Mouse (Mus musculus): ENCODE measurements around the gene S100a14. TPM values are rescaled to one million over a fixed set of nuclear protein-coding genes. Genes with fewer than 3 reads are reported as not detected.

S100a14 gene
- polyA plus RNA-seq (2012; rRNA removed) = 19.5 and 23.7 TPM in 2 replicates

GRCm38 (mm10) chr3:90526580-90526979 is at the start of gene S100a14:
S100a14 (plus strand) TSS chr3:90526856.

GRCm38 (mm10) chr3:90490696-90491256 is 35.9 kb upstream of the S100a14 start, which contains the start of gene Snapin:
Snapin (minus strand) TSS chr3:90491033.

GRCm38 (mm10) chr3:90508950-90509746 is 17.5 kb upstream of the S100a14 start, which contains the start of gene Chtop:
Chtop (minus strand) TSS chr3:90509498.

GRCm38 (mm10) chr3:90513796-90514590 is 12.7 kb upstream of the S100a14 start, which contains the start of the genes S100a1 and S100a13:
S100a1 (minus strand) TSS chr3:90514392.
S100a13 (plus strand) TSS chr3:90514435.

GRCm38 (mm10) chr3:90537141-90537904 is 10.7 kb downstream of the S100a14 start, which contains the start of gene S100a16:
S100a16 (plus strand) TSS chr3:90537254.

GRCm38 (mm10) chr3:90560008-90560628 is 33.5 kb downstream of the S100a14 start, which contains the start of gene S100a3:
S100a3 (plus strand) TSS chr3:90560578.

Other genes starting within 250 kb of the S100a14 start
- gene Gatad2b, start 233.7 kb upstream of the S100a14 start, polyA plus RNA-seq (2012; rRNA removed) = 3.8 and 4.9 TPM in 2 replicates
- 3.9 and 4.2 TPM in 2 replicates for gene Slc27a3, start 136.9 kb upstream of the S100a14 start, polyA plus RNA-seq (2012; rRNA removed)
- 7.6 and 9.0 TPM in 2 replicates for gene Ints3, start 93.2 kb upstream of the S100a14 start, polyA plus RNA-seq (2012; rRNA removed)
- gene Npr1, start 61.0 kb upstream of the S100a14 start, polyA plus RNA-seq (2012; rRNA removed) = 5.0 and 6.2 TPM in 2 replicates
- 3.7 and 4.0 TPM in 2 replicates for gene Ilf2, start 50.7 kb upstream of the S100a14 start, polyA plus RNA-seq (2012; rRNA removed)
- 8.3 and 8.6 TPM in 2 replicates for gene Snapin, start 35.8 kb upstream of the S100a14 start, polyA plus RNA-seq (2012; rRNA removed)
- 16.0 and 17.1 TPM in 2 replicates for gene Chtop, start 17.4 kb upstream of the S100a14 start, polyA plus RNA-seq (2012; rRNA removed)
- gene S100a1, start 12.5 kb upstream of the S100a14 start, polyA plus RNA-seq (2012; rRNA removed) = 83.5 and 96.7 TPM in 2 replicates
- gene S100a13, start 12.4 kb upstream of the S100a14 start, polyA plus RNA-seq (2012; rRNA removed) = 19.2 and 27.6 TPM in 2 replicates
- 164 and 185 TPM in 2 replicates for gene S100a16, start 10.4 kb downstream of the S100a14 start, polyA plus RNA-seq (2012; rRNA removed)
- 1.00 and 1.2 TPM in 2 replicates for gene S100a3, start 33.7 kb downstream of the S100a14 start, polyA plus RNA-seq (2012; rRNA removed)
- not detected in 2 replicates for gene S100a2, start 63.4 kb downstream of the S100a14 start, polyA plus RNA-seq (2012; rRNA removed)
- not detected in 2 replicates for gene Gm42674, start 75.0 kb downstream of the S100a14 start, polyA plus RNA-seq (2012; rRNA removed)
- gene S100a4, start 76.9 kb downstream of the S100a14 start, polyA plus RNA-seq (2012; rRNA removed) = 2.5 and 3.0 TPM in 2 replicates
- not detected in 2 replicates for gene S100a5, start 81.7 kb downstream of the S100a14 start, polyA plus RNA-seq (2012; rRNA removed)
- gene S100a6, start 86.0 kb downstream of the S100a14 start, polyA plus RNA-seq (2012; rRNA removed) = 870 and 990 TPM in 2 replicates
- gene S100a7a, start 127.2 kb downstream of the S100a14 start, polyA plus RNA-seq (2012; rRNA removed) = 0.55 and 1.5 TPM in 2 replicates
- gene S100a8, start 142.1 kb downstream of the S100a14 start, polyA plus RNA-seq (2012; rRNA removed) = not detected in 2 replicates
- 0.21 TPM in 1 of 2 replicates, not detected in the other for gene S100a9, start 168.9 kb downstream of the S100a14 start, polyA plus RNA-seq (2012; rRNA removed)
- 1.9 and 2.0 TPM in 2 replicates for gene Pglyrp4, start 200.1 kb downstream of the S100a14 start, polyA plus RNA-seq (2012; rRNA removed)

Measured in stomach, adult 2 months (tissue).